Mouse (Mus musculus): ENCODE measurements around the gene Ltc4s.

Ltc4s gene

DNA sequence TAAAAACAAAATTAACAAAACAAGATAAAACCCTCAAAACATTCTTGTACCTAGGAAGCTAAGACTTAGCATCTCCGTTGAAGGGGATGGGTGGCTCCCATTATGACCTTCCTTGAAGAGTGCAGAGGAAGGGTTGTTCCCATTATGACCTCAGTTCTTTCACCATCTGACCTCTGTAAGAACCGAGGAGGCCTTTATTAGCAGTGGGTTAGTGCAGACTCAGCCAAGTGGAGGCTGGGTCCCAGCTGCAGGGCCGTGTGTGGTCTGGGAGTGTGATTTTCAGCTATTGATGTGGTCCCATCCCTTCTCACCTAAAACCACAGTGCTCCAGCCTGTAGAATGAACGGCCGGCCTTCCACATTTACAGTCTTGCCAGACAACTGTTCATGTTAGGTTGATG lies 6.9 kb upstream of the Ltc4s start:
- no peak for DNase-seq (ENCODE audit: low read depth)

DNA sequence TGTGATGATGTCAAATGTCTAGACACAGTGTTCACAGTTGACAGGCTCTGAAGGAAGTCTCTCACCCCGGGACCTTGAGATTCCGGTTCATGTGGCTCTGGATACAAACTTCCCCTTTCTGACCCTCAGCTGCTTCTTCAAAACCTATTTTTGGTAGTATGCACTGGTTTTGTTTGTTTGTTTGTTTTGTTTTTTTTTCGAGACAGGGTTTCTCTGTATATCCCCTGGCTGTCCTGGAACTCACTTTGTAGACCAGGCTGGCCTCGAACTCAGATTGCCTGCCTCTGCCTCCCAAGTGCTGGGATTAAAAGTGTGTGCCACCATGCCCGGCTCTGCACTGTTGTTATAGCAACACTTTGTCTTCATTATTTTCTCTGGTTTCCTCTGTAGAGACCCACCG lies 5.5 kb upstream of the Ltc4s start:
- no peak for DNase-seq (ENCODE audit: low read depth)

DNA sequence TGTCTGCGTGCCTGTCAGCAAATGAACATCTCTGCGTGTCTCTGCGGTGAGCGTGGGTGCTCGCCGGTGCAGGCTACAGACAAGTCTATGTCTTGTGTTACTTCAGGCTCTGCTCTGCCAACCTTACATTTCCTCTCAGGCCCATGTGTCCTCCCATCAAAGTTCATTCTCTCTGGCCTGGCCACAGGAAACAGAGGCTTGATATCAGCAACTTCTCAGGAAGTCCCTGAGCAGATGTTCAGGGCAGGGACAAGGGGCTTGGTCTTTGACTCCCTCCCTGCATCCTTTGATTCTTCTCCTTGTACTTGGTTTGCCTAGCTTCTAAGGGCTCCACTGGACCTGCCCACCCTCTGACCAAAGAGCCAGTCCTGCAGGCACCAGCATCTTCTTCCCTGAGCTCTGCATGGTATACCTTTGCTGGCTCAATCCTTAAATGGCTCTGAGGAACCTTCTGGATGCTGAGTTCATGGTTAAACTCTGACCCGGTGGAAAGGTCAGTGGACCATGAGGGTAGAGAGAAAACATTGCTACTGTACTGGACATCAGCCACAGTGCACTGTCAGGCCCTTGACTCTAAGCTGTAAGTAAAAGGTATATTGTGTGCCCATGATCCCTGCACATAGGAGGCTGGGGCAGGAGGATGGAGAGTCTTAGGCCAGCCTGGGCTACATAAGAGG lies 2.0 kb upstream of the Ltc4s start:
- no peak for DNase-seq (ENCODE audit: low read depth)

DNA sequence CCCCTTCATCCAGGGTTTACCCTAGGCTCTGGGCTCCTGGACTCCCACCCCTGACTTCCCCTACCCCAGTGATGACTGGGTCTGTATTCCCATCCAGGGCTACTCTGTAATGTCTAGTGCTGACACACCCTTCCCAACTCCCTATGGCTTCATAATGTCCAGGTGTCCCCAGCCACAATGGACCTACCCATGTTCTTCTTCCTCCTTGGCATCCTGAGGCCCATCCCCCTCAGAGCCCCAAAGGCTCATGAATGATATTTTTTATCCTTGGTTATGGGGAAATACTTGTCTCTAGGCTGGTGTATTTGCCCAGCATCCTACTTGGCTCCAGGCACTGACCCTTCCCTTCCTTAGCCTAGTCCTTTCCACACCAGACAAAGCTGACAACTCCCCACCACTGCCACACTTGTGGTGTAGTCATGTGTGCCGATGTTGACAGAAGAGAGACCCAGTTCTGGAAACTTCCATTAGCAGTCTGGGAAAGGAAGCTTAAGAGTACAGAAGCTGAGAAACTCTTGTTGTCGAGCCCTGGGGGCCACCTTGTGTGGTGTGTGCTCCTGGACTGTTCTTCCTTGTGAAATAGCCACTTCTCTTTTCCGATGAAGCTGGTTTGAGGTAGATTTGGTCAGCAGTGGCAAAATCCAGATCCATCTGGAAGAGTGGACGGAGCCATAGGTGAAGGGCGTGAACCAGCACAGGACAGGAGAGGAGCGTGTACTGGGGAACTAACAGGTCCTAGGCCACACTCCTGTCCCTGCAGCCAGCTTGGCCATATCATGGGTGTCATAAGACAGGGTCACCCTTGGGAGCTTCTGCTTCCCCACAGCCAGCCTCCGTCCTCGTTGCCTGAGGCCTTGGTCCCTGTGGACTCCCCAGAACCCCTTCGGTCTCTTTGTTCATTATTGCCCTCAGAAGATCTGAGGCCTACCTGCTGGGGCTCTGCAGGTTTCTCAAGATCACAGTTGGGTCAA lies 690 bp upstream of the Ltc4s start:
- DNase-seq (ENCODE audit: low read depth) = no peak

DNA sequence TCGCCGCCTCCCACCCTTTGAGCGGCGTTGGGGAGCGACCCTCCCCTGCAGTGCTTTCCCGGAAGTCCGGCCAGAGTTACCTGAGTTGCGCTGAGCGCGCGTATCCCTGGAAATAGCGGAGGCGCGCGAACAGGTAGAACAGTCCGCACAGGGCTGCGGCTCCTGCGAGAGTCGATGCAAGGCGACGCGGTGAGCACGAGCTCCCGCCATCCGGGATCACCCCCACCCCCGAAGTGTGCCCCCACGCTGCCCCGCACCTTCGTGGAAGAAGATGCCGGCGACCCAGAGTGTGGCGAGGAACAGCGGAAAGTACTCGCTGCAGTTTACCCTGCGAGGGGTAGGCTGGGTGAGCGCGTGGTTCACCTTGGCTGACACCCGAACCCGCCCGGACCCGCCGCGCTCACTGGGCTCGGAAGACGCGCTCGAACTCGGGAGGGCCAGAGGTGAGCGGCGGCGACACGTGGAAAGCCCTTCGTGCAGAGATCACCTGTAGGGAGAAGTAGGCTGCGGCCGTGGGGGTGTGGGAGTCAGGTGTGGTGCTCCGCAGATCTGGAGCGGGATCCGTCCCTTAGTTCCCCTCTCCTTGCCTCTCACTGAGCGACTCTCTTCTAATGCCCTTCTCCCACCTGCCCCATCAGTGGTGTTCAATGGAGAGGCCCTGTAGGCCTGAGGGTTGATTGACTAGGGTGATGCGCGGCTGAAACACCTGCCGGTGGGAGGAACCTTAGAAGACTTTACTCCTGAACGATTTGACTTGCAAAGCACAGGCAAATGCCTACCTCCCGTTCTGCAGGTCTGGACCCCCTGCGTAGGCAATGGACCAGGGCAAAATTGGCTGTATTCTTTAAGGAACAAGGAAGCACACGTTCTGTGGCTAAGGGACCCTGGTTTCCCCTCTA lies 1.2 kb downstream of the Ltc4s start:
- DNase-seq (ENCODE audit: low read depth) = no peak

DNA sequence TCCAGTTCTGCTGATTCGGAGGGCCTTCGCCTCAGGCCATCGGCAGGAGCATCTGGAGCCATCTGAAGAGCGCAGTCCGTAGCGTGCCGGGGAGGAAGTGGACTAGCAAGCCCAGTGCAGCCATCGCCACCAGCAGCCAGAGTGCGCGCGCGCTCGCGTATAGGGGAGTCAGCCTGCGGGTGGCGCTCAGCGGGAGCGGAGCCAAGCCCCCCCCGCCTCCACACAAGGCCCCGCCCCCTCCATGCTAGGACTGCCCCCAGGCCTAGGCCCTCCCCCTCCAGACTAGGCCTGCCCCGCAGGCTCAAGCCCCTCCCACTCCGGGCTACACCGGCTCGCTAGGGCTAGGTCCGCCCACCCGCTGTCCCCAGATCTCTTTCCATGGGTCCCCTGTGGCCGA lies 1.9 kb downstream of the Ltc4s start:
- DNase-seq (ENCODE audit: low read depth) = no peak

DNA sequence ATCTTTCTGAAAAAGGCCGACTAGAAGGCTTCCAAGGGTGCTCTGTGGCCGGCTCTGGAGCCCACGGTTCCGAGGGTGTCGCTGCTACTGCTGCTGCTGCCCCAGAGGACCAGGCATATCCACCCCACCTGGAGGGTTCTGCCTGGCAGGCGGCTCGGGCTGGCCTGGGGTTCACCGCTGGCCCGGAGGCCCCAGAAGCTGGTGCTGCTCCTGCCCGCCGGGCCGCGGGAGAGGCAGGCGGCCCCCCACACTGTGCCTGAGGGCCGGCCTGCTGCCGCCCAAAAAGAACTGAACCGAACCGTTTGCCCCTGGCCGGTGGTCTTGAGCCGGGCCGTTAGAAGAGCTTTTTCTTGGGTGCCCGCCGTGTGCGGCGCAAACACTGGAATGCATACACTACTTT lies 3.8 kb downstream of the Ltc4s start:
- DNase-seq (ENCODE audit: low read depth) = no peak

DNA sequence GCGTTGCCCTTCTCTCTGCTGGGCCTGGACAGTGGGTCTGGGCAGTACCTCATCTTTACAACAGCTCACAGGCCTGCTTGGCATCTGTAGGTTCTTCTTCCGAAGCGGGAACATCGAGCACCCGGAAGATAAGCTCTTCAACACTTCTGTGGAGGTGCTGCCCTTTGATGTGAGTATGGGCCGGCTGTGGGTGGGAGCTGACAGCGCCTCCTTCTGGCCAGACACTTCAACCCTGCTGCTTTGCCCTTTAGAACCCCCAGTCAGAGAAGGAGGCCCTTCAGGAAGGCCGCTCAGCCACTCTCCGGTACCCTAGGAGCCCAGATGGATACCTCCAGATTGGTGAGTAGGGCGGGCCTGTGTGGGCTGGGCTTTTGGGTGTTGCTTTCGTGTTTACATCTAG lies 4.4 kb downstream of the Ltc4s start:
- no peak for DNase-seq (ENCODE audit: low read depth)

DNA sequence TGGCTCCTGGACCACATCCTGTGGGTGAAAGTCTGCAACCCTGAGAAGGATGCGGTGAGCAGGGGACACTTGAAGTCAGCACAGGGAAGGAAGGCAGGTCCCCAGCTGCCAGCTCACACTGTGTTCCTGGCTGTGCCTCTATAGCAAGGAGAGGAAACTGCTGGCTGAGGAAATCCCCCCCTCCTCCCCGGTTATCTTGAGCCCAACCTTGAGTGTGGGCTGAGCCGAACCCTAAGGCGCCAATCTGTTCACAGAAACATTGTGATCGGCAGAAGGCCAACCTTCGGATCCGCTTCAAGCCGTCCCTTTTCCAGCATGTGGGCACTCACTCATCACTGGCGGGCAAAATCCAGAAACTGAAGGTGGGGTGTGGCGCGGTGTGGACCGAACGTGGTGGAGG lies 5.4 kb downstream of the Ltc4s start:
- no peak for DNase-seq (ENCODE audit: low read depth)

DNA sequence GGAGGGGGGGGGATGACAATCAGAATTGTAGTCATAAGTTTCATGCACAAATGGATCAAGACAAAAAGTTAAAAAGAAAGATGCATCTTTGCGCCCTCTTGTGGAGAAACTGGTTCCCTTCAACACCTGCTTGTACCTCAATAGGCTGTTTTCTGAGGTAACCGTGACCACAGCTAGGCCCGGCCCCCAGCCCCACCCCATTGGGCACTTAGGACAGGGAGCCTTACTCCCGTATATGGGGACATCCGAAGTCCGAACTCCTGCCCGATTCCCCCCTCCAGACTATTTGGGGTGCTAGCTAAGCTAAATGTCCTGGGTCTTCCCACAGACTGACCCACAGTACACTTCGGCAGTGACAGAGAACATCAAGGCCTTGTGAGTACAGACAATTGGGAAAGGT lies 7.0 kb downstream of the Ltc4s start:
- peak; percentile 54 for DNase-seq (ENCODE audit: low read depth)

DNA sequence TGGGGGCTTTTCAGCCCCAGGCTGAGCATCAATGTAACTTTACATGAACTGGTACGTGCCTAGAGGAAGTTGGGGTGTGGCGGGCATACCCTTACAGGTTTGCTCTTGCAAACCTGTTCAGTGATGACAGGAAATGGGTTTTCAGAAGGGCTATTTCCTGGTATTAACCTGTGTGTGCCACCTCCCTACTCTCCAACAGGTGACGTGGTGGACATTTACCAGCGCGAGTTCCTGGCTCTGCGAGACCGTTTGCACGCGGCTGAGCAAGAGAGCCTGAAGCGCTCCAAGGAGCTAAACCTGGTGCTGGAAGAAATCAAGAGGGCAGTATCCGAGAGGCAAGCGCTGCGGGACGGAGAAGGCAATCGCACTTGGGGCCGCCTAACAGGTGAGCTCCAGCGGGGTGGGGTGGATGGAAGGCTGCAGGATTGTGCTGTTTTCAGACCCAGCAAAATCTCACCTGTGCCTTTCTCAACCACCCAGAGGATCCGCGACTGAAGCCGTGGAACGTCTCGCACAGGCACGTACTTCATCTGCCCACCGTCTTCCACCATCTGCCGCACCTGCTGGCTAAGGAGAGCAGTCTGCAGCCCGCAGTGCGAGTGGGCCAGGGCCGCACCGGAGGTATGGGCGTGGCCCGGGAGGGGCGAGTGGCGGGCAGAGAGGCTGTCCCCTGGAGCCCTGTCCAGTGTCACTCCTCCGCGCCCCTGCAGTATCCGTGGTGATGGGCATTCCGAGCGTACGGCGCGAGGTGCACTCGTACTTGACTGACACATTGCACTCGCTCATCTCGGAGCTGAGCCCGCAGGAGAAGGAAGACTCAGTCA lies 7.7 kb downstream of the Ltc4s start:
- DNase-seq (ENCODE audit: low read depth) = no peak

DNA sequence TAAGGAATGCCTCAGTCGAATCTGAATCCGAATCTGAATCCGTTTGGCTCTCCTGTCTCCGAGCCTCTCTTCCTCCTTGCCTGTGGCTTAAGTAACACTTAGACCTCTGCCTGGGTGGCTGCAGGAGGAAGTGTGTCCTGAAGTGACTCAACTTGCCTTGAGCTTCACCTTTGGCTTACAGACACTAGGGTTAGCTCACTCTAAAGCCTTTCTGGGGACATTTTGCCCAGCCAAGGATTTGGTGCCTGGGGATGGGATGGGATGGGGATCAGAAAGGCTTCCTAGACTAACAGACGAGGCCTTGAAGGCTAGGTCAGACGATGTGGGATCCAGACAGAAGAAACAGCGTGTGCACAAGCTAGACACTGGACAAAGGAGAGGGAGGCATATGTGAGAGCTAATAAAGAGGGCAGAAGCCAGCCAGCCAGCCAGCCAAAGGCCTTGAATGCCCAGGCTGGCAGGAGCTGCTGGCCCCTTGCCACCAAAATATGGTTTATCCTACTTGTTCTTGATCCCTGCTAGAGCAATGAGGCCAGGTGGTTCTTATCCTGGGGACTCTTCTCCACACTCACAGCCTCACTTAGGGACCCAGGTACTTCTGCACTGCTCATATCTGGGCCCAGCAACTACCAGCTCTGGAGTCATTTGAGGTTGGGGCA lies 9.0 kb downstream of the Ltc4s start:
- no peak for DNase-seq (ENCODE audit: low read depth)

DNA sequence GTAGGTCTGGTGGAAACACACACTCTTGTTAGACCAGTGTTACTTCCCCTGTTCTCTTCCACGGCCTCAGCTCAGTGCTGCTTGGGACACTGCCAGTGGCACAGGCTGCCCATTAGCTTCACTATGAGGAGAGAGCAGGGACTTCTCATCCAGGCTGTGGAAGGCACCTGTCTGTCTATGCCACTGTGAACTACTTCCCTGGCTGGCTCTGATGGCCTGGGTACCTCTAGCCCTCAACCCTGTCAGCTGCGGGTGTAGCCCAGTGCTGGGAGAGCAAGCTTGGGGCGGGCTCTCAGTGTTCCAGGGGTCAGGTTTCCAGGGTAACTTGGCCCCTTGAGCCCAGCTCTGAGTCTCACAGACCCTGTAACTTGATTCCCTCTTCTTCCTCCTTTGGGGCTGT lies 9.6 kb downstream of the Ltc4s start:
- DNase-seq (ENCODE audit: low read depth) = no peak

DNA sequence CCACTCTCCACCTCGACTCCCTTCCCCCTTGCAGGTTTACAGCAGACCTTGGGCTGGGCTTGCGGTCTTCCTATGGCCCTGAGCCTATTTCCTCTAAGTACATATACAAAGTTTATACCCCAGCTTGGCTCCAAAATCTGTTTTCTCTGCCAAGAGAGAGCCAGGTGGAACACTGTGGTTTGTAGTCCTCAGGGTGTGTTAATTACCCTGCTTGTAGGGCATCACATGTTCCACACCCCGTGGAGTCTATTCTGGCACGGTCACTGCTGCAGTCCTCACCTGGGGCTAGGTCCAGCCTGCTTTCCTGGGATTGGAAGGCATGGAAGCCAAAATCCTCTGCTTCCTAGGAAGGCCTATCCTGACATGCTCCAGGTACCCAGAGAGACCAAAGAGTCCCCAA lies 10.7 kb downstream of the Ltc4s start:
- DNase-seq (ENCODE audit: low read depth) = no peak

DNA sequence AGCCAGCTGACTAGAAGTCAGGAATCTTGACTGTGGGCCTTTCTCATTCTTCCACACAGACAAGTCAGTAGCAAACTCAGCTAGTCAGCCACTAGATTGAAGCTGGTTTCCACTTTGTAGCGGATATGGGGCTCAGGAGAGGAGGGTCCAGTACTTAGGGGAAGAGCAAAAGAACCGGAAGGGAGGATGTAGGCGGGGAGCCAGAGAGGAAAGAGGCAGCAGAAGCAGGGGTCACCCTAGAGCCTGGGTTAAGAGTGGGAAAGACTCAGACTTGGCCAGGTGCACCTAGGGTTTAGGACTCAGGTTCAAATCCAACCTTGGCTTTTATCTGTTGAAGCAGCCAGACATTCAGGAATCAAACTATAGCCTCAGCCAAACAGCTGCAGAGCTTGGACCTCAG lies 11.2 kb downstream of the Ltc4s start:
- no peak for DNase-seq (ENCODE audit: low read depth)

DNA sequence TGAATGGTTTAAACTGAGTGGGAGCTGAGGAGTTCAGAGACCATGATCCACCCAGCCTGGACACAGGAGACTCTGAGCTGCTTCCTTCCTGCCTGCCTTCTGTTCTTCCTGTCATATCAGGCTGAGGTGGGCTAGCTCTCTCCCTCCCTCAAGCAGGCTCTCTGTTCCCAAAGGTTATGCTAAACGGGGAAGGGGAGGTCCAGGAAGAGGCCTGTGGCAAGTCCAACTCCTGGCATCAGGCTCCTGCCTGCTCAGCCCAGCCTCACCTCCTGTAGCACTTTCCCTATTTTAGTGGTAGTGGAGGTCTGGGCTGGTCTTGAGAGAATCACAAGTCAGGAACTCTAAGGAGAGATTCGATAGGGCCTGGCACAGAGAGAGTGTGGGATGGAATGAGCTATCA lies 12.0 kb downstream of the Ltc4s start:
- DNase-seq (ENCODE audit: low read depth) = no peak

DNA sequence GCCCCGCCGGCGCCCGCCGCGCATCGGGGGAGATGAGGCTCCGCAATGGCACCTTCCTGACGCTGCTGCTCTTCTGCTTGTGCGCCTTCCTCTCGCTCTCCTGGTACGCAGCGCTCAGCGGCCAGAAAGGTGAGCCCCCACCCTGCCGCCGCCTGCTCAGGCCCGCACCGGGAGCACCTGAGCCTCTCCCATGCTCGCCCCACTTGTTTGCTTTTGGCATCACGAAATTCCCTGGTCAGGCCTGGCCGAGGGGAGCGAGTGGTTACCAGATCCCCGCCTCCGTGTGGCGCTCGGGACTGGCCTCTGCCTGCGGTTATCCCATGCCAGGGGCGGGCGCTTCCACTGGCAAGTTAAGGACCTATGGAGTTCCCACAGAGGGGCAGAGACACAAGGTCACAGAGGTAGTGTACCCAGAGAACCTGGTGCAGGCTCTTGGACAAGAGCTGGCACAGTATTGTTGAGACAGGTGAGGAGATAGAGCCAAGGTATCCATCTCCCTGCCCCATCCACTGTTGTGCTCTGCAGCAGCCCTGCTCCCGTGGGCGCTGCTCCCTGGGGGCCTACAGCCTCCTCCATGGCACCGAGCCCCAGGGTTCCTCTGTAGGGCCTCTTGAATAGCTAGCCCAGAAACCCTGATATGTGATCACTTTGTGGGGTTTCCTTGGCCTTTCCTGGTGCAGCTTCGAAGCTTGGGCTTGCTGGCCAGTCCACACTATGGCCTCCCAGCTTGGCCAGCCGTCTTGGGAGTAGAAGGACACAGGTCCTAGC lies 12.6 kb downstream of the Ltc4s start:
- DNase-seq (ENCODE audit: low read depth) = no peak

DNA sequence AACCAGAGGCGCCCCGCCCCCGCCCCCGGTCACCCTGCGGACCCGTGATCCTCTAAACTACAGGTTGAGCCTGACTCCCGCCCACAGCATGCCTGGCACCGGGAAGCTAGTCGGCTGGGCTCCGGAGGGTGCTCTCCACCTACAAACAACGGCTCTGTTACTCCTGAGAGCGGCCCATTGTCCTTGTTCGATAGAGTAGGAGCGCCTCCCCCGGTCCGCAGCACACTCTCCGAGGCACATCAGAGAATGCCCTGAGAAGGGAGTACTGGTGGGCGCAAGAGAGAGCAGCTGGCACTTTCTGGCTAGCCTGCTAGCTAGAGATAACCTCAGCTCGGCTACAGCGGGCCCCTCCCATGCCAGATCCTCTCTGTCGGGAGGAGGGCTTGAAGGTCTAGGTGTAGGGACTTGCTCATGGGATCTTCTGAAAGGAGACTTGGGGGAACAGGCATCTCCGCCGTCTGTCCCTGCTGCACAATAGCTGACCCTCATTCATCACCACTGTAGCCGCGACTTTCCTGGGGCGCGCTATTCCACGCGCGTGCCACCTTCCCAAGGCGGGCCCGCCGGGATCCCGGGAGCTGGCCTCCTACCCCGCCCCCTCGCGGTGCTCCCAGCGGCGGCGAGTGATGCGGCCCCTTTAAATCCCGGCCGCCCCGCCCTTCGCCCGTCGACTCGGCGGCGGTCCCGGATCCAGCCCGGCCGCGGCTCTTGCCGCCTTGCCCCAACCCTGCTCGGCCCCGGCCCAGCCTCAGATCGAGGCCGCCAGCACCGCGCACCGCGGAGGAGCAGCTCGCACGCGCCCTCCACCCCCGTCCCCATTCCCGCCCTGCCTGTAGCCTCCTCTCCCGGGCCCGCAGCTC lies 13.5 kb downstream of the Ltc4s start:
- no peak for DNase-seq (ENCODE audit: low read depth)

All from fibroblast of lung, adult 2 months (primary cell).